Mouse (Mus musculus): ENCODE measurements around the gene Dennd5b. TPM values are rescaled to one million over a fixed set of nuclear protein-coding genes. Genes with fewer than 3 reads are reported as not detected.
A peak's percentile ranks its signal among the peaks of the same experiment; 100 is the strongest.

Gene Dennd5b
- polyA plus RNA-seq, 1 experiment from 2014 or later = 10.3 TPM

DNA sequence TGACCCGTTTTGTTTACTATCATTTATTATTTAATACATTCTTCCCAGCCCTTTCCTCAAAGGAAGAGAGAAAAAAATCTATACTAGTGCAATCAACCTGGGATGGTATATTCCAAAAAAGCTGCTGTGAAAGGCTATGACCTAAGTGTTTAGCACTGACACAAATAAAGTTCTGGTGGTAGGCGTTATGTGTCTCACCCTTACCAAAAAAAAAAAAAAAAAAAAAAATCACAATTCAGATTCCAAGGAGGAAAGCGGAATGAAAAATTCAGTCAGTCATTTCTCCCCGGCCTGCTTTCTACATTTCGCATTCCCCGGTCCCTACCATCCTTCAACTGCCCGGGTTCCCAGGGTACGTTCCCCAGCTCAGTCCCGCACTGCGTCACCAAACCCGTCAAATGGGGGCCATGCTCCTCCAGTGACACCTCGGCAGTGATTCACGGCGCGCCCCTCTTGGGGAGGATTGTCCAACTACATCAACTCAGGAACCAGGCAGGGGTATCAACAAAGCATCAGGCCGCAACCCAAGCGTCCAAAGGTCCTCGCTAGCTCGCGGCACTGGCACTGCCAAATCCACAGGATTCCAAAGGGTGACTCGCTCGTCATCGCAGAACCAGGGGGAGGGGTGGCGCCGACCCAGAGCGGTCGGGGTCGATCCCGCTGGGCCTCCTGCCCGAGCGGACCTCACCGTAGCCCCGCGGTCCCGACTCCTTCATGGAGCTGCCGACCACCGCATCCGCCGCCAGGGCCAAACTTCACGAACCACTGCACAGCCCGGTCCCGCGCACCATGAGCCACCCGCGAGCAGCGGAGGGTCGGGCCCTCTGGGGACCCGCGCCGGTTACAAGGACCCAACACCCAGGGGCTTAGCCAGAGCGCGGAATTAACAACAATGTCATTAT is 1.1 kb downstream of the Dennd5b start:
- Histone ChIP-seq H3K4me2 (peak overlapping the region; percentile 77), H3K9me3 (replicated peaks) (no peaks in the 10 kb centered on the region), H3K4me1 (replicated peaks) (peaks cover 1% of the 10 kb centered on the region), H3K27ac (ENCODE audit: poor library complexity, severe bottlenecking) (peak overlapping the region; percentile 97), H3K4me3 (peak overlapping the region; percentile 90), H3K36me3 (no peaks in the 10 kb centered on the region), H3K9ac (peak overlapping the region; percentile 93), H3K27me3 (replicated peaks) (no peaks in the 10 kb centered on the region)
- peak; percentile 60 for ATAC-seq (ENCODE audit: insufficient number of reproducible peaks, low FRiP score)
- 1% methylated on average over 52 of the region's 52 CpGs for WGBS

- Histone ChIP-seq H3K27me3 (replicated peaks) (no peaks in the 10 kb centered on the region), H3K4me1 (replicated peaks) (peaks cover 4% of the 10 kb centered on the region), H3K27ac (ENCODE audit: poor library complexity, severe bottlenecking) (no peak overlapping the region), H3K4me3 (no peak overlapping the region), H3K4me2 (no peak overlapping the region), H3K36me3 (no peaks in the 10 kb centered on the region), H3K9me3 (replicated peaks) (no peaks in the 10 kb centered on the region), H3K9ac (no peak overlapping the region)
- no peak for ATAC-seq (ENCODE audit: insufficient number of reproducible peaks, low FRiP score)
Measured at GRCm38 (mm10) chr6:149098993-149099392, 2.5 kb downstream of the Dennd5b start.

DNA sequence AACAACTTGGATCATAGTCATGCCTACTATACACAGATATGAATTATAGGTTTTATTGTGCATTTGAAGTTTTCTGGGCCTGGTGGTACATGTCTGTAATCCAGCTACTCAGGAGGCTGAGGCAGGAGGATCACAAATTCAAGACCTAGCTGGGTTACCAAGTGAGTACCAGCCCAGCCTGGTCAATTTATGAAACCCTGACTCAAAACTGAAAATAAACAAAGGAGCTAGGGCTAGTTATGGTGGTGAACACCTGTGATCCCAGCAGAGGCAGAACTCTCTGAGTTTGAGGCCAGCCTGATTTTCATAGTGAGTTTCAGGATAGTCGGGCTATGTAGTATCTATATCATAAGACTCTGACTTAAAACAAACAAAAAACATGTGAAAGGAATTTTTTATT is 4.2 kb downstream of the Dennd5b start:
- Histone ChIP-seq H3K9me3 (replicated peaks) (no peaks in the 10 kb centered on the region), H3K4me3 (no peak overlapping the region), H3K36me3 (no peaks in the 10 kb centered on the region), H3K9ac (no peak overlapping the region), H3K4me2 (no peak overlapping the region), H3K27me3 (replicated peaks) (no peaks in the 10 kb centered on the region), H3K27ac (ENCODE audit: poor library complexity, severe bottlenecking) (no peak overlapping the region), H3K4me1 (replicated peaks) (peaks cover 10% of the 10 kb centered on the region)
- WGBS = 85% methylated on average over 1 of the region's 1 CpGs
- no peak for ATAC-seq (ENCODE audit: insufficient number of reproducible peaks, low FRiP score)

GRCm38 (mm10) chr6:149096233-149096632 is 5.2 kb downstream of the Dennd5b start:
- H3K27ac ChIP-seq (ENCODE audit: poor library complexity, severe bottlenecking) = no peak overlapping the region
- H3K9ac ChIP-seq = no peak overlapping the region
- ATAC-seq (ENCODE audit: insufficient number of reproducible peaks, low FRiP score) = no peak
- peaks cover 10% of the 10 kb centered on the region for H3K4me1 ChIP-seq (replicated peaks)
- 90% methylated on average over 2 of the region's 2 CpGs for WGBS
- no peak overlapping the region for H3K4me2 ChIP-seq
- H3K36me3 ChIP-seq = no peaks in the 10 kb centered on the region
- H3K4me3 ChIP-seq = no peak overlapping the region
- no peaks in the 10 kb centered on the region for H3K9me3 ChIP-seq (replicated peaks)
- no peaks in the 10 kb centered on the region for H3K27me3 ChIP-seq (replicated peaks)

DNA sequence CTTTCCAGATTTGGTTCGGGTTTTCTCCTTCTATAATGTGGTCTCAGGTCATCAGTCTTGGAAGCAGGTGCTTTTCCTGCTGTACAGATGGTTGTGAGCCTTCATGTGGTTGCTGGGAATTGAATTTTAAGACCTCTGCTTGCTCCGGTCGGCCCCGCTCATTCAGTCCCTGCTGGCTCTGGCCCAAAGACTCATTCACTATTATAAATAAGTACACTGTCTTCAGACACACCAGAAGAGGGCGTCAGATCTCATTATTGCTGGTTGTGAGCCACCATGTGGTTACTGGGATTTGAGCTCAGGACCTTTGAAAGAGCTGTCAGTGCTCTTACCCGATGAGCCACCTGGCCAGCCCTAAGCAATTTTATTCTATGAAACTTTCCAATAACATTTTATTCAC is 6.1 kb downstream of the Dennd5b start:
- Histone ChIP-seq H3K36me3 (no peaks in the 10 kb centered on the region), H3K4me2 (no peak overlapping the region), H3K4me1 (replicated peaks) (peaks cover 10% of the 10 kb centered on the region), H3K27me3 (replicated peaks) (no peaks in the 10 kb centered on the region), H3K4me3 (no peak overlapping the region), H3K9ac (no peak overlapping the region), H3K27ac (ENCODE audit: poor library complexity, severe bottlenecking) (no peak overlapping the region), H3K9me3 (replicated peaks) (no peaks in the 10 kb centered on the region)
- ATAC-seq (ENCODE audit: insufficient number of reproducible peaks, low FRiP score) = no peak
- 72% methylated on average over 6 of the region's 6 CpGs for WGBS

DNA sequence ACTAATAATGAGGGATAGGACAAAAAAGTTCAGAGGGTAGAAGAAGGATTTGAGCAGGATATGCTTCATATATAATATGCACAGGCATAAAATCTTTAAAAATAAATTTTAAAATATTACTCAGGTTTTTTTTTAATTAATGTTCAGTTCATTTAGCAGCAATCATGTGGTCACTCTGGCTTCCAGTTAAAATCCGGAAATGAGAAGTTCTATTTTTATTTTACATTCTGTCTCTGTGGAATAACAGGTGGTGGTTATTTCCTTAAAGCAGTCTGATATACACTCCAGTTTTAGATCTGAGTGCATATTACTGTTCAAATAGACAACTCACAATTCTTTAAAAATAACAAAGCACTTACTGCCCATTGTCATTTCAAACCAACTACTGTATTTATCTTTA is 6.9 kb downstream of the Dennd5b start:
- Histone ChIP-seq H3K9me3 (replicated peaks) (no peaks in the 10 kb centered on the region), H3K4me1 (replicated peaks) (peaks cover 10% of the 10 kb centered on the region), H3K36me3 (no peaks in the 10 kb centered on the region), H3K9ac (no peak overlapping the region), H3K4me2 (no peak overlapping the region), H3K27ac (ENCODE audit: poor library complexity, severe bottlenecking) (no peak overlapping the region), H3K27me3 (replicated peaks) (no peaks in the 10 kb centered on the region), H3K4me3 (no peak overlapping the region)
- ATAC-seq (ENCODE audit: insufficient number of reproducible peaks, low FRiP score) = no peak
- WGBS = 43% methylated on average over 1 of the region's 1 CpGs

DNA sequence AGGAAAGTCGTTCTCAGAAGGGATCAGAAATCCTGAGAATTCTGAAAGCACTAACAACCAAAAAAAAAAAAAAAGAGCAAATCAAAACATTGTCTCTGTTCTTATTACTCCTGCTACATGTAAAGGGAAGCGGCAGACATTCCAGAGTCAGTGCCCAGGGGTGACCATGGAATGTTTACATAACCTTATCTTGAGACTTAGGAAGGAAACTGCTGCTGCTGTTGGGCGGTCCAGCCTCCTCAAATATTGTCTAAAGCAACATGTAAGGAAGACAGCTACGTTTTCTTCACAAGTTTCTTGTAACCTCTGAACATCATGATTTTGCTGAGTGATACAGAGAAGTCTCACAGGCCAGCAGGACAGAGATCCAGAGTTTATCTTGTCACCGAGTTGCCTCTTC is 8.0 kb downstream of the Dennd5b start:
- H3K9me3 ChIP-seq (replicated peaks) = no peaks in the 10 kb centered on the region
- peak; percentile 77 for ATAC-seq (ENCODE audit: insufficient number of reproducible peaks, low FRiP score)
- WGBS = 6% methylated on average over 5 of the region's 5 CpGs
- H3K4me2 ChIP-seq = peak overlapping the region; percentile 47
- peaks cover 10% of the 10 kb centered on the region for H3K4me1 ChIP-seq (replicated peaks)
- no peak overlapping the region for H3K9ac ChIP-seq
- no peak overlapping the region for H3K27ac ChIP-seq (ENCODE audit: poor library complexity, severe bottlenecking)
- H3K4me3 ChIP-seq = no peak overlapping the region
- no peaks in the 10 kb centered on the region for H3K36me3 ChIP-seq
- no peaks in the 10 kb centered on the region for H3K27me3 ChIP-seq (replicated peaks)

DNA sequence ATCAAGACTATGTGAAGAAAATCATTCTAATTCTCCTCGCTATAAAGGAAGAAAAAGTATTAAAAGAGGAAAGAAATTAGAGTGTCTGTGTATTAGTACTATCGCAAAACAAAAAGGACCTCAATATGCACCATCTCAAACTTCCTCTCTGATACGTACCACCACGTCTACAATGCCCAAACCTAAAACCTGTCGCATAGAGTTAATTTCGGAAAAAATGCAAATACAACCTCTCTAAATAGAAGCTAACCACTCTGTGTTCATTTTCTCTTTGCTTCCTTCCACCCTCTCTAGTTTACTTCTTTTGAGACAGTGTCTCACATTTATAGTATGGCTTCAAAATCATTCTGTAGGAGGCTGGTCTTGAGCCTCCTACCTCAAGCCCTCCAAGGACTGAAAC is 9.1 kb downstream of the Dennd5b start:
- no peaks in the 10 kb centered on the region for H3K36me3 ChIP-seq
- no peak overlapping the region for H3K27ac ChIP-seq (ENCODE audit: poor library complexity, severe bottlenecking)
- no peak overlapping the region for H3K4me3 ChIP-seq
- H3K9me3 ChIP-seq (replicated peaks) = no peaks in the 10 kb centered on the region
- peaks cover 10% of the 10 kb centered on the region for H3K4me1 ChIP-seq (replicated peaks)
- no peak overlapping the region for H3K4me2 ChIP-seq
- ATAC-seq (ENCODE audit: insufficient number of reproducible peaks, low FRiP score) = no peak
- no peak overlapping the region for H3K9ac ChIP-seq
- no peaks in the 10 kb centered on the region for H3K27me3 ChIP-seq (replicated peaks)
- 87% methylated on average over 6 of the region's 6 CpGs for whole genome bisulfite sequencing

- no peaks in the 10 kb centered on the region for H3K27me3 ChIP-seq (replicated peaks)
- peaks cover 12% of the 10 kb centered on the region; the same call in 1 of the 2 replicates for H3K4me1 ChIP-seq (replicated peaks)
- H3K36me3 ChIP-seq = peaks cover 10% of the 10 kb centered on the region; the same call in 1 of the 2 replicates
- H3K9me3 ChIP-seq (replicated peaks) = no peaks in the 10 kb centered on the region
- no peak overlapping the region for H3K4me3 ChIP-seq
- H3K4me2 ChIP-seq = no peak overlapping the region
- no peak overlapping the region for H3K9ac ChIP-seq
- WGBS = 88% methylated on average over 1 of the region's 1 CpGs
- H3K27ac ChIP-seq (ENCODE audit: poor library complexity, severe bottlenecking) = no peak overlapping the region
- no peak for ATAC-seq (ENCODE audit: insufficient number of reproducible peaks, low FRiP score)
Measured at GRCm38 (mm10) chr6:149077136-149077808, 24.2 kb downstream of the Dennd5b start.

- Histone ChIP-seq H3K27ac (ENCODE audit: poor library complexity, severe bottlenecking) (no peak overlapping the region), H3K4me1 (replicated peaks) (peaks cover 12% of the 10 kb centered on the region; the same call in 1 of the 2 replicates), H3K4me3 (no peak overlapping the region), H3K27me3 (replicated peaks) (no peaks in the 10 kb centered on the region), H3K9ac (no peak overlapping the region), H3K36me3 (peaks cover 16% of the 10 kb centered on the region), H3K9me3 (replicated peaks) (no peaks in the 10 kb centered on the region), H3K4me2 (no peak overlapping the region)
- WGBS = 81% methylated on average over 4 of the region's 4 CpGs
- ATAC-seq (ENCODE audit: insufficient number of reproducible peaks, low FRiP score) = no peak
Measured at GRCm38 (mm10) chr6:149073854-149074253, 27.6 kb downstream of the Dennd5b start.

DNA sequence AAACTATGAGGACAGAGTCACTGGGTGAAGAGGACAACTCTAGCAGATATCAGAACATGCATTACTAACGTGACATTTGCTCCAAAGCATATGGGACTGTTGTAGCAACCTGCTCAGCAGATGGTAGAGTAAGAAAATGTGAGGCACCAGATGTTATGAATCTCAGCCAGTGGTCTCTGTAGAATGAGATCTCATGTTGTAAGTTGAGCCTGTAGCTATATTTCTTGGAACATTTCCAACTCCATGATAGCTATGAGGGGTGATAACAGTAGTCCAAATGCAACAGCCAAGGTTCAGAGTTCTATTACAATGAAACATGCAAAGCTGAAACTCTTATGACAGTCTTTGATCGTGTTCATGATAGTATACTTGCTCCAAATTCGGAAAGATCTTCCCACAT is 28.6 kb downstream of the Dennd5b start:
- Histone ChIP-seq H3K4me2 (no peak overlapping the region), H3K4me1 (replicated peaks) (peaks cover 12% of the 10 kb centered on the region; the same call in 1 of the 2 replicates), H3K27me3 (replicated peaks) (no peaks in the 10 kb centered on the region), H3K9me3 (replicated peaks) (no peaks in the 10 kb centered on the region), H3K27ac (ENCODE audit: poor library complexity, severe bottlenecking) (no peak overlapping the region), H3K9ac (no peak overlapping the region), H3K4me3 (no peak overlapping the region), H3K36me3 (peaks cover 18% of the 10 kb centered on the region)
- no peak for ATAC-seq (ENCODE audit: insufficient number of reproducible peaks, low FRiP score)
- WGBS = 62% methylated on average over 3 of the region's 3 CpGs

Data from heart, embryonic 12.5 days (tissue).